Comparison of ENCODE assay signal across 18 mouse cellular contexts in genomic region chr6:77209183-77209582, GRCm38 (mm10). TPM values are rescaled to one million over a fixed set of nuclear protein-coding genes. Genes with fewer than 3 reads are reported as not detected.
DNase-seq lines count a peak whose midpoint lies in the region; ATAC-seq and TF ChIP-seq lines count a peak whose summit lies in the region.
"Had no signal": no experiment of that assay in that cellular context is flagged by ENCODE, and none has a peak within 500 bp of the region (broad histone marks: within the 10 kb centered on the region; RNA-seq: fewer than 3 reads in every experiment).

No protein-coding gene starts in this region.

- ATAC-seq in embryonic facial prominence, embryonic 14.5 days (ENCODE audit: low read depth), result no peak
- ATAC-seq: Patski had no signal

- no peaks in the 10 kb centered on the region for H3K36me3 ChIP-seq in embryonic facial prominence, embryonic 14.5 days (ENCODE audit: control insufficient read depth, insufficient read depth, low read length)
- no peaks in the 10 kb centered on the region for H3K36me3 ChIP-seq in embryonic facial prominence, embryonic 10.5 days (replicated peaks)
- no peaks in the 10 kb centered on the region for H3K36me3 ChIP-seq in kidney, adult 2 months (ENCODE audit: control insufficient read depth, insufficient read depth, low read length)
- H3K36me3 ChIP-seq: hindbrain, embryonic 10.5 days; kidney, embryonic 15.5 days; neural tube, embryonic 12.5 days had no signal

- no peak for TF ChIP-seq POLR2A in kidney, adult 2 months (IDR thresholded peaks at IDR 0.05; ENCODE audit: low read depth, low read length)

- H3K27ac ChIP-seq in embryonic facial prominence, embryonic 14.5 days (replicated peaks; ENCODE audit: low read depth, low read length), result no peak overlapping the region
- H3K27ac ChIP-seq in embryonic facial prominence, embryonic 10.5 days (replicated peaks), result no peak overlapping the region
- no peak overlapping the region for H3K27ac ChIP-seq in kidney, adult 2 months (ENCODE audit: insufficient read depth, low read depth, low read length)
- H3K27ac ChIP-seq: hindbrain, embryonic 10.5 days; kidney, embryonic 15.5 days; neural tube, embryonic 12.5 days had no signal

- H3K4me2 ChIP-seq in embryonic facial prominence, embryonic 14.5 days (ENCODE audit: low read depth, low read length), result no peak overlapping the region
- H3K4me2 ChIP-seq: kidney, embryonic 15.5 days; liver, embryonic 11.5 days; neural tube, embryonic 12.5 days had no signal

- no peak overlapping the region for H3K4me3 ChIP-seq in embryonic facial prominence, embryonic 14.5 days (ENCODE audit: low read depth, low read length)
- H3K4me3 ChIP-seq in embryonic facial prominence, embryonic 10.5 days, result no peak overlapping the region
- no peak overlapping the region for H3K4me3 ChIP-seq in kidney, adult 2 months (ENCODE audit: insufficient read depth, low read depth, low read length)
- H3K4me3 ChIP-seq: erythroblast, embryonic 14.5 days; hindbrain, embryonic 10.5 days; kidney, embryonic 15.5 days; megakaryocyte, embryonic 14.5 days; neural tube, embryonic 12.5 days had no signal

- WGBS in embryonic facial prominence, embryonic 14.5 days, result 48% methylated on average over 1 of the region's 1 CpGs
- WGBS in embryonic facial prominence, embryonic 10.5 days, result 89% methylated on average over 1 of the region's 1 CpGs
- WGBS in kidney, adult 2 months, result 54% methylated on average over 1 of the region's 1 CpGs

- H3K4me1 ChIP-seq in embryonic facial prominence, embryonic 14.5 days (ENCODE audit: control insufficient read depth, insufficient read depth, low read length), result no peaks in the 10 kb centered on the region
- H3K4me1 ChIP-seq in embryonic facial prominence, embryonic 10.5 days, result 0 out of 2 replicates have a peak, but pooled peaks cover 6% of the 10 kb centered on the region
- H3K4me1 ChIP-seq in kidney, adult 2 months (ENCODE audit: control insufficient read depth, insufficient read depth, low read length), result peaks cover 4% of the 10 kb centered on the region; the same call in 1 of the 2 replicates
- H3K4me1 ChIP-seq: megakaryocyte, embryonic 14.5 days had no signal

- TF ChIP-seq CTCF in kidney, adult 2 months (conservative IDR thresholded peaks at IDR 0.05; ENCODE audit: insufficient read depth, insufficient read length, low read depth, low read length), result no peak

- no peaks in the 10 kb centered on the region for H3K27me3 ChIP-seq in embryonic facial prominence, embryonic 14.5 days (replicated peaks; ENCODE audit: control insufficient read depth, insufficient read depth, low read length)
- no peaks in the 10 kb centered on the region for H3K27me3 ChIP-seq in embryonic facial prominence, embryonic 10.5 days (replicated peaks; ENCODE audit: low read depth, poor library complexity, severe bottlenecking)
- H3K27me3 ChIP-seq in kidney, adult 2 months (replicated peaks; ENCODE audit: control insufficient read depth, insufficient read depth, low read length), result no peaks in the 10 kb centered on the region
- H3K27me3 ChIP-seq: kidney, embryonic 15.5 days; megakaryocyte, embryonic 14.5 days; neural tube, embryonic 12.5 days; Patski had no signal

- DNase-seq in embryonic facial prominence, embryonic 14.5 days (ENCODE audit: low spot score), result peak; percentile 46
- no peak for DNase-seq in embryonic facial prominence, embryonic 10.5 days (ENCODE audit: low spot score)
- peak; percentile 62 for DNase-seq in right cerebral cortex, adult 18-20 months
- no peak for DNase-seq in right cerebral cortex, postnatal 25 days
- DNase-seq in layer of hippocampus, postnatal 36 days, result peak; percentile 50 to 53
- peak; percentile 74 for DNase-seq in telencephalon, adult 2 months (ENCODE audit: low read depth, low spot score)
- DNase-seq in thymus, postnatal 36 days, result no peak
- DNase-seq in kidney, adult 2 months, result no peak
- DNase-seq: cerebellum, adult 11-12 months had no signal

- H3K9me3 ChIP-seq in embryonic facial prominence, embryonic 14.5 days (ENCODE audit: control insufficient read depth, low read length), result no peaks in the 10 kb centered on the region
- H3K9me3 ChIP-seq in embryonic facial prominence, embryonic 10.5 days, result no peaks in the 10 kb centered on the region
- H3K9me3 ChIP-seq: hindbrain, embryonic 10.5 days; kidney, embryonic 15.5 days; megakaryocyte, embryonic 14.5 days; neural tube, embryonic 12.5 days had no signal

- no peak overlapping the region for H3K9ac ChIP-seq in embryonic facial prominence, embryonic 14.5 days (ENCODE audit: low read depth, low read length)
- H3K9ac ChIP-seq: kidney, embryonic 15.5 days; neural tube, embryonic 12.5 days had no signal

RNA-seq across cellular contexts. Expression of gene Lrrtm1, which starts 33.3 kb away (rescaled TPM):
- 8.9 and 13.0 TPM in 2 replicates for polyA plus RNA-seq in embryonic facial prominence, embryonic 14.5 days (2014; fragmentation: Nextera tagmentation; extraction: Ambion mirVana)
- 3.6 and 4.9 TPM in 2 replicates for polyA plus RNA-seq in embryonic facial prominence, embryonic 10.5 days (2016; fragmentation: Nextera tagmentation; extraction: Ambion mirVana)
- 100 to 1,000 TPM; 114 TPM for total RNA-seq in layer of hippocampus, postnatal 36 days (2021)
- 0.67 and 0.73 TPM in 2 replicates for polyA plus RNA-seq in kidney, adult 2 months (2012; rRNA removed)
- total RNA-seq: gastrocnemius, adult 18-20 months; granulocyte monocyte progenitor cell, adult 5-6 weeks had no signal
- polyA plus RNA-seq: erythroblast, embryonic 14.5 days had no signal

Comparison
In these comparisons a context has a peak if more than half of its experiments do, and no peak if none do; other contexts are left out.
1. DNase-seq: peak in embryonic facial prominence, embryonic 14.5 days (single experiment), right cerebral cortex, adult 18-20 months (single experiment), layer of hippocampus, postnatal 36 days (2 of 2) and telencephalon, adult 2 months (single experiment); none in embryonic facial prominence, embryonic 10.5 days (single experiment), right cerebral cortex, postnatal 25 days (single experiment), thymus, postnatal 36 days (0 of 2) and kidney, adult 2 months (single experiment).